Mouse (Mus musculus): ENCODE data around the gene Cdh13. TPM values are rescaled to one million over a fixed set of nuclear protein-coding genes. Genes with fewer than 3 reads are reported as not detected.

Gene Cdh13
- polyA plus RNA-seq, 1 experiment from 2014 or later, result 50.0 TPM

- H3K9ac ChIP-seq, result no peak overlapping the region
- no peak for ATAC-seq (ENCODE audit: extremely low read depth, insufficient number of reproducible peaks, low FRiP score, low TSS enrichment)
- H3K27ac ChIP-seq (replicated peaks), result no peak overlapping the region
- no peak overlapping the region for H3K4me2 ChIP-seq
- peaks cover 5% of the 10 kb centered on the region; the same call in 1 of the 2 replicates for H3K4me1 ChIP-seq
- H3K27me3 ChIP-seq (replicated peaks), result no peaks in the 10 kb centered on the region; the same call in 1 of the 2 replicates
- 82% methylated on average over 12 of the region's 12 CpGs for WGBS
- no peaks in the 10 kb centered on the region for H3K36me3 ChIP-seq
- H3K9me3 ChIP-seq, result no peaks in the 10 kb centered on the region
- no peak overlapping the region for H3K4me3 ChIP-seq
Measured at GRCm38 (mm10) chr8:118852861-118853260, 569.3 kb downstream of the Cdh13 start.

GRCm38 (mm10) chr8:118854656-118855055 is 571.1 kb downstream of the Cdh13 start:
- Histone ChIP-seq H3K4me3 (no peak overlapping the region), H3K27ac (replicated peaks) (no peak overlapping the region), H3K4me1 (peaks cover 5% of the 10 kb centered on the region; the same call in 1 of the 2 replicates), H3K4me2 (no peak overlapping the region), H3K36me3 (no peaks in the 10 kb centered on the region), H3K27me3 (replicated peaks) (no peaks in the 10 kb centered on the region; the same call in 1 of the 2 replicates), H3K9me3 (no peaks in the 10 kb centered on the region), H3K9ac (no peak overlapping the region)
- ATAC-seq (ENCODE audit: extremely low read depth, insufficient number of reproducible peaks, low FRiP score, low TSS enrichment), result no peak
- 73% methylated on average over 8 of the region's 8 CpGs for WGBS

- WGBS, result 63% methylated on average over 6 of the region's 6 CpGs
- no peaks in the 10 kb centered on the region for H3K9me3 ChIP-seq
- H3K4me2 ChIP-seq, result no peak overlapping the region
- H3K4me1 ChIP-seq, result peaks cover 5% of the 10 kb centered on the region; the same call in 1 of the 2 replicates
- no peak overlapping the region for H3K9ac ChIP-seq
- H3K27ac ChIP-seq (replicated peaks), result no peak overlapping the region
- H3K4me3 ChIP-seq, result no peak overlapping the region
- ATAC-seq (ENCODE audit: extremely low read depth, insufficient number of reproducible peaks, low FRiP score, low TSS enrichment), result no peak
- no peaks in the 10 kb centered on the region for H3K27me3 ChIP-seq (replicated peaks)
- H3K36me3 ChIP-seq, result no peaks in the 10 kb centered on the region
Measured at GRCm38 (mm10) chr8:118866332-118866731, 582.8 kb downstream of the Cdh13 start.

- Histone ChIP-seq H3K9ac (no peak overlapping the region), H3K36me3 (no peaks in the 10 kb centered on the region), H3K4me3 (no peak overlapping the region), H3K4me2 (no peak overlapping the region), H3K4me1 (peaks cover 5% of the 10 kb centered on the region; the same call in 1 of the 2 replicates), H3K27ac (replicated peaks) (no peak overlapping the region), H3K9me3 (no peaks in the 10 kb centered on the region), H3K27me3 (replicated peaks) (no peaks in the 10 kb centered on the region)
- 76% methylated on average over 8 of the region's 8 CpGs for WGBS
- ATAC-seq (ENCODE audit: extremely low read depth, insufficient number of reproducible peaks, low FRiP score, low TSS enrichment), result no peak
Measured at GRCm38 (mm10) chr8:118870711-118871110, 587.2 kb downstream of the Cdh13 start.

- H3K27me3 ChIP-seq (replicated peaks), result no peaks in the 10 kb centered on the region
- no peaks in the 10 kb centered on the region for H3K36me3 ChIP-seq
- H3K9ac ChIP-seq, result no peak overlapping the region
- H3K27ac ChIP-seq (replicated peaks), result no peak overlapping the region
- H3K4me3 ChIP-seq, result no peak overlapping the region
- no peaks in the 10 kb centered on the region for H3K4me1 ChIP-seq
- no peak for ATAC-seq (ENCODE audit: extremely low read depth, insufficient number of reproducible peaks, low FRiP score, low TSS enrichment)
- H3K4me2 ChIP-seq, result no peak overlapping the region
- WGBS, result 68% methylated on average over 11 of the region's 11 CpGs
- 0 out of 2 replicates have a peak, but pooled peaks cover 4% of the 10 kb centered on the region for H3K9me3 ChIP-seq
Measured at GRCm38 (mm10) chr8:118879939-118880825, 596.6 kb downstream of the Cdh13 start.

GRCm38 (mm10) chr8:118884296-118884695 is 600.8 kb downstream of the Cdh13 start:
- H3K36me3 ChIP-seq, result no peaks in the 10 kb centered on the region
- no peak overlapping the region for H3K4me2 ChIP-seq
- H3K9ac ChIP-seq, result no peak overlapping the region
- no peaks in the 10 kb centered on the region for H3K9me3 ChIP-seq
- no peaks in the 10 kb centered on the region for H3K27me3 ChIP-seq (replicated peaks)
- H3K27ac ChIP-seq (replicated peaks), result no peak overlapping the region
- WGBS, result 80% methylated on average over 8 of the region's 8 CpGs
- no peak for ATAC-seq (ENCODE audit: extremely low read depth, insufficient number of reproducible peaks, low FRiP score, low TSS enrichment)
- no peak overlapping the region for H3K4me3 ChIP-seq
- no peaks in the 10 kb centered on the region for H3K4me1 ChIP-seq

GRCm38 (mm10) chr8:118884988-118885387 is 601.5 kb downstream of the Cdh13 start:
- no peaks in the 10 kb centered on the region for H3K9me3 ChIP-seq
- no peaks in the 10 kb centered on the region for H3K36me3 ChIP-seq
- 76% methylated on average over 11 of the region's 11 CpGs for WGBS
- H3K27ac ChIP-seq (replicated peaks), result no peak overlapping the region
- no peak overlapping the region for H3K9ac ChIP-seq
- no peaks in the 10 kb centered on the region for H3K27me3 ChIP-seq (replicated peaks)
- no peak overlapping the region for H3K4me3 ChIP-seq
- no peaks in the 10 kb centered on the region for H3K4me1 ChIP-seq
- no peak overlapping the region for H3K4me2 ChIP-seq
- ATAC-seq (ENCODE audit: extremely low read depth, insufficient number of reproducible peaks, low FRiP score, low TSS enrichment), result no peak

GRCm38 (mm10) chr8:118902402-118902801 is 618.9 kb downstream of the Cdh13 start:
- H3K27ac ChIP-seq (replicated peaks), result no peak overlapping the region
- no peak overlapping the region for H3K4me3 ChIP-seq
- H3K27me3 ChIP-seq (replicated peaks), result no peaks in the 10 kb centered on the region
- H3K36me3 ChIP-seq, result no peaks in the 10 kb centered on the region
- ATAC-seq (ENCODE audit: extremely low read depth, insufficient number of reproducible peaks, low FRiP score, low TSS enrichment), result no peak
- peaks cover 3% of the 10 kb centered on the region; the same call in 1 of the 2 replicates for H3K9me3 ChIP-seq
- H3K9ac ChIP-seq, result no peak overlapping the region
- WGBS, result 82% methylated on average over 11 of the region's 11 CpGs
- no peaks in the 10 kb centered on the region for H3K4me1 ChIP-seq
- H3K4me2 ChIP-seq, result no peak overlapping the region

GRCm38 (mm10) chr8:118916513-118916912 is 633.0 kb downstream of the Cdh13 start:
- no peak overlapping the region for H3K9ac ChIP-seq
- H3K4me1 ChIP-seq, result no peaks in the 10 kb centered on the region
- H3K4me2 ChIP-seq, result no peak overlapping the region
- no peak for ATAC-seq (ENCODE audit: extremely low read depth, insufficient number of reproducible peaks, low FRiP score, low TSS enrichment)
- H3K27ac ChIP-seq (replicated peaks), result no peak overlapping the region
- no peak overlapping the region for H3K4me3 ChIP-seq
- 84% methylated on average over 3 of the region's 3 CpGs for WGBS
- no peaks in the 10 kb centered on the region for H3K36me3 ChIP-seq
- H3K27me3 ChIP-seq (replicated peaks), result no peaks in the 10 kb centered on the region
- H3K9me3 ChIP-seq, result peaks cover 34% of the 10 kb centered on the region

- no peaks in the 10 kb centered on the region for H3K4me1 ChIP-seq
- no peaks in the 10 kb centered on the region for H3K36me3 ChIP-seq
- no peaks in the 10 kb centered on the region for H3K27me3 ChIP-seq (replicated peaks)
- no peak overlapping the region for H3K4me2 ChIP-seq
- no peak for ATAC-seq (ENCODE audit: extremely low read depth, insufficient number of reproducible peaks, low FRiP score, low TSS enrichment)
- H3K27ac ChIP-seq (replicated peaks), result no peak overlapping the region
- no peak overlapping the region for H3K4me3 ChIP-seq
- 35% methylated on average over 11 of the region's 11 CpGs for WGBS
- H3K9me3 ChIP-seq, result no peaks in the 10 kb centered on the region
- H3K9ac ChIP-seq, result no peak overlapping the region
Measured at GRCm38 (mm10) chr8:118937412-118937811, 653.9 kb downstream of the Cdh13 start.

GRCm38 (mm10) chr8:118938025-118938424 is 654.5 kb downstream of the Cdh13 start:
- WGBS, result 47% methylated on average over 8 of the region's 8 CpGs
- H3K4me3 ChIP-seq, result no peak overlapping the region
- no peaks in the 10 kb centered on the region for H3K9me3 ChIP-seq
- no peak overlapping the region for H3K9ac ChIP-seq
- H3K36me3 ChIP-seq, result no peaks in the 10 kb centered on the region
- no peaks in the 10 kb centered on the region for H3K27me3 ChIP-seq (replicated peaks)
- ATAC-seq (ENCODE audit: extremely low read depth, insufficient number of reproducible peaks, low FRiP score, low TSS enrichment), result no peak
- no peaks in the 10 kb centered on the region for H3K4me1 ChIP-seq
- H3K27ac ChIP-seq (replicated peaks), result no peak overlapping the region
- no peak overlapping the region for H3K4me2 ChIP-seq
